Mouse (Mus musculus) adrenal gland, postnatal 0 days (tissue): ENCODE measurements around the gene Cphx1. TPM values are rescaled to one million over a fixed set of nuclear protein-coding genes. Genes with fewer than 3 reads are reported as not detected.

Experiments used
- polyA plus RNA-seq: library from polyadenylated mRNA; unstranded; fragments of >200 nt; fragmentation: Nextera tagmentation; extraction: Ambion mirVana; gene quantifications from 2 replicates; pipeline ENCODE4 v1.2.1, GENCODE M21; 2015

Gene Cphx1
- not detected in 2 replicates for polyA plus RNA-seq

GRCm38 (mm10) chr14:25938004-25938403 lies at the start of gene Cphx1:
Gene Cphx1 (plus strand): TSS chr14:25938304.

GRCm38 (mm10) chr14:25903000-25903399 lies 35.1 kb upstream of the Cphx1 start, which contains the start of gene Plac9a:
Gene Plac9a (minus strand): TSS chr14:25903100.

DNA sequence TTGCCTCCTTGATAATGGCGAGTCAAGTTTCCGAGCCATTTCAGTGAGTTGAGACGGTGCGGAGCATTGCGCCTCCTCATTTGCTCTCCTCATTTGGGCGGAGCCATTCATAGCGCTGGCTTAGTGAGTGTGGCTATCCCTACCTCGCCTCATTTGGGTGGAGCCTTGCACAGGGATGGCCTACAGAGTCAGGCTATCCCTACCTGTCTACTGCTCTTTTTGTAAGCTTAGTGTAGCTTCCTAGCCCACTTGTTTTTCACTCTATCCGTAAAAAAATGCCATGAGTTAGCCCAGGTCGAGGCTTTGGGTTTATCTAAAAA lies 10.6 kb upstream of the Cphx1 start, which contains the start of gene Tmem254a:
Gene Tmem254a, minus strand, starts transcription at position 111 of the 320 bp plus-strand sequence.

DNA sequence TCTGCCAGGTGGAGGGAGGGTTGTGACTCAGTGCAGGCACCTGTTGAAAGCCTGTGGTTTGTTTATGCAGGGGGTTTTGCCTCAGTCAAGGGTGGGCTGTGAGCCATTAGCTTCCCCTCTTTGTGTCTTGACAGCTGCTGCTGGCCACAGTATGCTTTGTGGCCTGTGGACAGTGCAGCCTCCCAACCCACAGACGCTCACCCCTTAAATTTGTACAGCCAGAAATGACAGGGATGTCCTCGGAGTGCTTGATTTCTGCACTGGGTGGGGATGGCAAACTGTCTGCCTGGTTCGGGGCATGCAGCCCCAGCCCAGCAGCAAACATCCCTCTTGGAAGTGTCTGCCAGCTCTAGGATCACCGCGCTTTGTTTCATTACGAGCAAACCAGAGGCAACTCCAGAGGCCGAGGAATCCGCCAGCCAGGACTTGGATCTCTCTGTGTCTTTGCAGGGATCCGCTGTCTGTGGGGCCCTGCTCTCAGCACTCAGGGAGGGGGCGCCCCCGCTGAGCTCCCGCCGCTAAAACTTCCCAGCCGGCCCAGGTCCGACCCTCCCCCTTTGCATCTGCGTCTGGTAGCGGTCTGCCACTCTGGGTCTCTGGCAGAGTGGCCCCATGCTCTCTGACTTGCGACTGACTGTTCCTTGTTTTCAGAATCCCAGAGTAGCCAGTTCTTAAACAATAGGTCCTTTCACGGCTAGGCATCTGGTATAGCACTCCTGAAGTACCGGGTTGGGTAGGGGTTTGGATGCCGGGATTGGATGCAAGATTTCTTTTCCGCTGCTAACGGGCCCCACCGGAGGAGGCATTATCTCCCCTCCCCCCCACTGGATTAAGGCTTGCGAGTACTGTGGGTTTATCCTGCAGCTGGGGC lies 40.5 kb downstream of the Cphx1 start, which contains the start of gene Duxbl1:
Gene Duxbl1, plus strand, starts transcription at position 207 of the 871 bp plus-strand sequence.

Other genes with a start within 250 kb of the Cphx1 start
- gene Ppif, start 244.2 kb upstream of the Cphx1 start, polyA plus RNA-seq, result 14.5 and 30.0 TPM in 2 replicates
- 13.5 and 17.1 TPM in 2 replicates for gene Zcchc24, start 169.3 kb upstream of the Cphx1 start, polyA plus RNA-seq
- 22.6 and 33.0 TPM in 2 replicates for gene Anxa11, start 96.1 kb upstream of the Cphx1 start, polyA plus RNA-seq
- gene Plac9a, start 35.2 kb upstream of the Cphx1 start, polyA plus RNA-seq, result 2.5 and 2.9 TPM in 2 replicates
- gene Tmem254a, start 10.6 kb upstream of the Cphx1 start, polyA plus RNA-seq, result 1.4 and 3.9 TPM in 2 replicates
- gene Duxbl1, start 40.3 kb downstream of the Cphx1 start, polyA plus RNA-seq, result 0.76 and 0.97 TPM in 2 replicates
- gene Gm9780, start 104.4 kb downstream of the Cphx1 start, polyA plus RNA-seq, result 99.0 and 234 TPM in 2 replicates
- gene Tmem254c, start 129.1 kb downstream of the Cphx1 start, polyA plus RNA-seq, result 26.4 and 33.1 TPM in 2 replicates
- gene Cphx2, start 143.2 kb downstream of the Cphx1 start, polyA plus RNA-seq, result not detected in 2 replicates
- gene Cphx3, start 144.0 kb downstream of the Cphx1 start, polyA plus RNA-seq, result 0.11 TPM in 1 of 2 replicates, not detected in the other
- gene Duxbl2, start 180.0 kb downstream of the Cphx1 start, polyA plus RNA-seq, result not detected in 2 replicates
- 131 and 280 TPM in 2 replicates for gene Plac9b, start 244.2 kb downstream of the Cphx1 start, polyA plus RNA-seq